Mouse (Mus musculus): ENCODE measurements at regions not wholly inside any gene's neighbourhood (a gene's known extent, or its start where the extent isn't known, plus 50 kb on each side); places are given as distances from the start of the nearest gene placed in this dataset.

GRCm38 (mm10) chr5:111631572-111632161 lies 102.1 kb upstream of the Gm26897 start:
- TF ChIP-seq POLR2A (IDR thresholded peaks at IDR 0.05; ENCODE audit: low read depth, low read length) (no peak), CTCF (IDR thresholded peaks at IDR 0.05; ENCODE audit: extremely low read depth, insufficient read length, insufficient replicate concordance, low read depth, low read length) (no peak)

Data from small intestine, adult 2 months (tissue).